Mouse (Mus musculus) midbrain, embryonic 16.5 days (tissue): ENCODE measurements at regions not wholly inside any gene's neighbourhood (a gene's known extent, or its start where the extent isn't known, plus 50 kb on each side); places are given as distances from the start of the nearest gene placed in this dataset.

Experiments
- ATAC-seq: fragments of 200-750 bp; cut with Nextera tagmentation; 2 replicates; pipeline ENCODE4 v1.8.0; 2017; ENCODE audit warnings: moderate TSS enrichment
- H3K27ac ChIP-seq: fragments of 300-500 bp; sonication (generic); 2 replicates; pipeline ENCODE4 v1.5.1; 2014; ENCODE audit warnings: mild to moderate bottlenecking, low read length, mixed read lengths
- H3K27me3 ChIP-seq: fragments of 300-500 bp; sonication (generic); 2 replicates; pipeline ENCODE4 v1.6.1; 2014; ENCODE audit warnings: low read depth, low read length, mixed read lengths; ENCODE audit not compliant: control insufficient read depth, insufficient read depth
- H3K36me3 ChIP-seq: fragments of 300-500 bp; sonication (generic); 2 replicates; pipeline ENCODE4 v1.6.1; 2014; ENCODE audit warnings: mild to moderate bottlenecking, low read length, moderate library complexity, mixed read lengths; ENCODE audit not compliant: control insufficient read depth, insufficient read depth
- H3K4me1 ChIP-seq: fragments of 300-500 bp; sonication (generic); 2 replicates; pipeline ENCODE4 v1.6.1; 2014; ENCODE audit warnings: mild to moderate bottlenecking, low read length, mixed read lengths; ENCODE audit not compliant: control insufficient read depth, insufficient read depth
- H3K4me2 ChIP-seq: fragments of 300-500 bp; sonication (generic); 2 replicates; pipeline ENCODE4 v1.6.1; 2014; ENCODE audit warnings: mild to moderate bottlenecking, low read length, mixed read lengths
- H3K4me3 ChIP-seq: fragments of 300-500 bp; sonication (generic); 2 replicates; pipeline ENCODE4 v1.5.1; 2014; ENCODE audit warnings: low read depth, mild to moderate bottlenecking, low read length, moderate library complexity, mixed read lengths
- H3K9ac ChIP-seq: fragments of 300-500 bp; sonication (generic); 2 replicates; pipeline ENCODE4 v1.6.1; 2014; ENCODE audit warnings: low read depth, low read length, mixed read lengths
- H3K9me3 ChIP-seq: fragments of 300-500 bp; sonication (generic); replicated peaks from 2 replicates; pipeline ENCODE4 v1.6.1; 2014; ENCODE audit warnings: mild to moderate bottlenecking, low read length, mixed read lengths; ENCODE audit not compliant: control insufficient read depth, poor library complexity, severe bottlenecking
- WGBS: fragments of 180-500 bp; shearing (Covaris S2); extraction: QIAGEN DNeasy Blood & Tissue Kit; methylation state at CpG from one replicate; pipeline ENCODE4 v1.1.7; 2014; 5-methylcytosine and 5-hydroxymethylcytosine counted together

DNA sequence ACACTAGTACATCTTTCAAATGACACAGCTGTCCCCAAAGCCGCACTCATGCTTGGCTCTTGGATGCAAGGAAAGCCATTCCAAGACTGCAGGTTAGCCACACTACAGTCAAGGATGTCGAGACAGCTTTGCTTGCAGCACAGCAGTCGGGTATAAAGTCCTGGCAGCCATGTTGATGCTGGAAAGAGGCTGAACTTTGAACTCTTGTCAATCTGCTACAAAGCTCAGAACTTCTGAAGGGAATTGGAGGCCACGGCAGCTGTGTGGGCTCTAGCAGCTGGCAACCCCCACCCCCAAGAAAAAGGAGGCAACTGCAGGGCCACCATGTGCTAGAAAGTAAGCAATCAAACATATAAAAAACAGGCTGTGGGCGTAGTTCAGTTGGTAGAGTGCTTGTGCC, 90.0 kb upstream of the Zcchc2 start:
- H3K9ac ChIP-seq: no peak overlapping the region
- H3K36me3 ChIP-seq: no peaks in the 10 kb centered on the region
- H3K27me3 ChIP-seq: no peaks in the 10 kb centered on the region
- no peaks in the 10 kb centered on the region for H3K4me1 ChIP-seq
- no peak overlapping the region for H3K4me2 ChIP-seq
- no peak overlapping the region for H3K27ac ChIP-seq
- H3K4me3 ChIP-seq: no peak overlapping the region
- no peaks in the 10 kb centered on the region for H3K9me3 ChIP-seq
- no peak for ATAC-seq
- WGBS: 74% methylated on average over 5 of the region's 5 CpGs

DNA sequence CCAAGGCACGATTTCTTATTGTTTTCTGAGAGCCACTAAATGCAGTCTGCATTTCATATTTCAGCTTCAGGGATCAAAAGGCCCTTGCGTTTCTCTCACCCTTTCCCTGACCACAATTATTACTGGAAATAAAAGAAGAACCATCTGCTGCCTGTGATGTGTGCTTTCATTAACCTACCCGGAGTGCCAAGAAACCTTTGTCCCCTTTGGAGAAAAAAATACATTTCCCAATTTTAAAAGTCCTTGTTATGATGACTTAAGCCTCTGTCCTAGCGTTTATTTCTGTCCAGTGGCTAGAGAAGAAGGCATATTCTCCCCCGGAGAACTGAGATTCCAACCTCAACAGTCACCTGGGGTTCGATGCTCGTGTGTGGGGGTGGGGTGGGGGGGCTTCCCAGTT, 89.3 kb upstream of the Zcchc2 start:
- no peaks in the 10 kb centered on the region for H3K27me3 ChIP-seq
- ATAC-seq: no peak
- H3K9me3 ChIP-seq: no peaks in the 10 kb centered on the region
- H3K36me3 ChIP-seq: no peaks in the 10 kb centered on the region
- H3K9ac ChIP-seq: no peak overlapping the region
- WGBS: 69% methylated on average over 7 of the region's 7 CpGs
- no peaks in the 10 kb centered on the region for H3K4me1 ChIP-seq
- H3K4me3 ChIP-seq: no peak overlapping the region
- no peak overlapping the region for H3K4me2 ChIP-seq
- no peak overlapping the region for H3K27ac ChIP-seq

DNA sequence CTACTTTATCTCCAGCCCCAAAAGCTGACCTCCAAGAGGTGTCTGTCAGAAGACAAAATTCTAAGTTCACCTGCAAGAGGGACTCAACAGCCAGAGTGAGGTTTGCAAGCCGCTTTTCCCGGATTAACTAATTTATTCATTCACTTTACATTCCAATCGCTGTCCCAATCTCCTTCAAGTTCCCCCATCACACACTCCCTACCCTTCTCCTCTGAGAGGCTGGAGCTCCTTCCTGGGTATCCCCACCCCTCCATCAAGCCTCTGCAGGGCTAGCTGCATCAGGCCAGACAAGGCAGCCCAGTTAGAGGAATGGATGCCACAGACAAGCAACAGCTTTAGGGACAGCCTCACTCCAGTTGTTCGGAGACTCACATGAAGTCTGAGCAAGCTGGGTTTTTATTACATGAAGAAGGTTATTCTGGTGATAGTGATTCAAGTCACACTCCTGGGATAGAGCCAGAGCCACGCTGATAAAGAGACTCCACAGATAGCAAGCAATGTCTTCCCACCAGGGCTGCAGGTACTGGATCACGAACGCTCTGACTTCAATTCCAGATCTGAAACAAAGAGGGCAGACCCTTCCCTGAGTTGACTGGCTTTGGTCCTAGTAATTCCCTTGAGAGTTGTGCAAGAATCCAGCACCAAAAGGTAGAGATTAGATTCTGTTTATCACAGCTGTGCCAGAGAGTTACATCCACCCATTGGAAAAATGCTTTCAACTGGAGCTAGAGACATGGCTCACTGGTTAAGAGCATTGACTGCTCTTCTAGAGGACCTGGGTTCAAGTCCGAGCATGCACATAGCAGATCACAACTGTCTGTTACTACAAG, 86.7 kb upstream of the Zcchc2 start:
- no peak for ATAC-seq
- no peak overlapping the region for H3K9ac ChIP-seq
- 63% methylated on average over 8 of the region's 8 CpGs for WGBS
- no peaks in the 10 kb centered on the region for H3K9me3 ChIP-seq
- no peaks in the 10 kb centered on the region for H3K27me3 ChIP-seq
- no peak overlapping the region for H3K4me3 ChIP-seq
- H3K36me3 ChIP-seq: no peaks in the 10 kb centered on the region
- H3K27ac ChIP-seq: no peak overlapping the region
- H3K4me2 ChIP-seq: no peak overlapping the region
- H3K4me1 ChIP-seq: no peaks in the 10 kb centered on the region; the same call in 1 of the 2 replicates

DNA sequence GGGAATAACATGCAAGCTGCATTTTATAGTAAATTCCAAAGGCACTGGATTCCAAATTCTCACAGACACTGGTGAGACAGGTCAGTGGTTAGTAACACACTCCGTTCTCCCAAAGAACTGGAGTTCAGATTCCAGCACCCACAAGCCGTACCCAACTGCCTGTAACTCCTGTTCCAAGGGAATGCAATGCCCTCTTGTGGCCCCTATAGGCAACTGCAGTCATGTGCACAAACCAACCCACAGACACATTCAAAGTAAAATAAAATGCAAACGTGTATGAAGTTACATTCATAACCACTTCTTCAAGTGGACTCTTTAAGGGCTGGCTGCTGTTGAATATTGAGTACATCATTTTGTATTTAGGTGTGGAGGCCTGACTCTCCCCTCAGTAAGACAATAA, 85.5 kb upstream of the Zcchc2 start:
- Histone ChIP-seq H3K4me3 (no peak overlapping the region), H3K4me1 (no peaks in the 10 kb centered on the region; the same call in 1 of the 2 replicates), H3K27ac (no peak overlapping the region), H3K4me2 (no peak overlapping the region), H3K9ac (no peak overlapping the region), H3K27me3 (no peaks in the 10 kb centered on the region), H3K36me3 (no peaks in the 10 kb centered on the region), H3K9me3 (no peaks in the 10 kb centered on the region)
- WGBS: 88% methylated on average over 3 of the region's 3 CpGs
- ATAC-seq: no peak

DNA sequence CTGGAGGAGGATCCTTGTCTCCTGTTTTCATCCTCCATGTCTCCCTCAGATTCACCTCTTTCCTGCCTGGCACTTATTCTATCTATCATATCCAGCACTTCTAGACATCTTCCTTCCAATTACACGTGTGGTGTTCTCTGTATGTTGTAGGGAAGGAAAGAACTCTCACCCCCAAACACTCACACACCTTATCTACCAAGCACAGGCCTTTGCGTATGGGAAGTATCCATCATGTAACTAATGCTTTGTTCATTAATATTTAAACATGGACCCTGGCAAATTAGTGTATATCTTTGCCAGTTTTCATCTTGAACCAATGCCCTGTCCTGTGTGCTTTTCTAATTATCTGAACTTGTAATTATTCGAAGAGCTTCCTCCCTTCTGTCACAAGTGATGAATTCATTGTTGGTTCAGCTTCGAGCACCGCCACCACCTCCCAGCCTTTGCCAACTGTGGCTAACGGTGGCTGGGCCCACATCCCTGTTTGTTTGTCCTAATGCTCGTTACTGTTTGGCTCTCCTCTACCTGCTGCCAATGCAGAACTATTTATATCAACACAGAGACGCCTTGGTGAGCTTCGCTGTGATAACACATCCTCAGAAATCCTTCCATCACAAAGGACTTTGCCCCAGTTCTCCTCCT, 84.3 kb upstream of the Zcchc2 start:
- Histone ChIP-seq H3K36me3 (no peaks in the 10 kb centered on the region), H3K4me1 (no peaks in the 10 kb centered on the region; the same call in 1 of the 2 replicates), H3K4me3 (no peak overlapping the region), H3K9me3 (no peaks in the 10 kb centered on the region), H3K4me2 (no peak overlapping the region), H3K9ac (no peak overlapping the region), H3K27ac (no peak overlapping the region), H3K27me3 (no peaks in the 10 kb centered on the region)
- 55% methylated on average over 9 of the region's 9 CpGs for WGBS
- ATAC-seq: no peak

DNA sequence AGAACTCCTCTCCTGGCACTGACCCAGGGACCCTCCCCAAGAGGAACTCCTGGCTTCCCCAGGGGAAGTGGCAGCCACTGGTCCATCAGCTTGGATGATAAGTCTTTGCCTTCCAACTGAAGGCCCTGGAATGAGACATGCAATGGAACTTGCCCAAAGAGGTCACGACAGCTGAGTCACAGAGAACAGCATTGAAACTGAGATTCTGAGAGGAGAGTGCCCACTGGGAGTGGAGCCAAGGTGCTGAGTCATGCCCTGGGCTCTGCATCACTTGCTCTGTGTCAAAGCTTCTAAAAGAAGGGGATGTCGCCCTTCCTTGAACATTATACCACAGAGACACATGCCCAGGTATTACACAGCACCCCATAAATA, 83.8 kb upstream of the Zcchc2 start:
- H3K36me3 ChIP-seq: no peaks in the 10 kb centered on the region
- H3K9ac ChIP-seq: no peak overlapping the region
- WGBS: 78% methylated on average over 2 of the region's 2 CpGs
- no peak overlapping the region for H3K4me2 ChIP-seq
- no peak overlapping the region for H3K27ac ChIP-seq
- H3K27me3 ChIP-seq: no peaks in the 10 kb centered on the region
- ATAC-seq: no peak
- H3K9me3 ChIP-seq: no peaks in the 10 kb centered on the region
- H3K4me3 ChIP-seq: no peak overlapping the region
- no peaks in the 10 kb centered on the region; the same call in 1 of the 2 replicates for H3K4me1 ChIP-seq

DNA sequence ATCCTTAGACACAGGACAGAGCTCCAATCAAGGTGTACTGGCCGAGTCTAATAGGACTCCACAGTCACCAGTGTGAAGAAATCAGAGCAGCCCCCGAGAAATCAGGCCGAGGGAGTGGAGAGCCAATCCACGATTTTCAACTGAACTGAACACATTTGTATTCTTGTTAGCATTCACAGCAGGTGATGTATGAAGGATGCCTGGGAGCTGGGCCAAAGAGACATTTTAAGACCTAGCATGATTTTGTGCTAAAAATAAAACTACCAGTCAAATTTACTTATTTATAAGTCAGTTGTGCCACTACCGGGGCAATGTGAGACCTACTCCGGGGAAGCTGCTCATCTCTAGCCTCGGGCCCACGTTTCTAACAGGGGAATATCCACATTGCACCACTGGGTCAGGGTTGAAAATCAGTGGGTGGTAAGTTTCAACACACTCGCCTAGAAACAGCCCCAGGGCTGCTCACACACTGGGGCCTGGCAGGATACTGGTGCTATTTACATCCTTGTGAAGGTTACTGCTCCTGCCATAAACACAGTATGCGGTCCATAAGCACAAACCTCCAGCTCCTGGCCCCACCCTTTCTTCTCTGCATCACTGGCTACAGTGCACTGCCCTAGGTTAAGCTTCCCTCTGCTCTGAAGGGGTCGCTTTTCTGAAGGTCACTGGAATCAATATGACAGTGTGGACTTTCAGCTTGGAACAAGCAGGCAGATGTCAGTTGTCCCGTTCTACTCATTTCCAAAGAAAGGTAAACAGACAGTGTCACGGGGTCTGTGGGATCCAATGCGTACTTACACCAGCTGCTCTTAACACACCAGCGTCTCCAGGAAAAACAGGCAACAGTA, 82.0 kb upstream of the Zcchc2 start:
- Histone ChIP-seq H3K27me3 (no peaks in the 10 kb centered on the region), H3K4me3 (no peak overlapping the region), H3K9me3 (no peaks in the 10 kb centered on the region), H3K4me2 (no peak overlapping the region), H3K27ac (peak overlapping the region; percentile 64), H3K4me1 (no peaks in the 10 kb centered on the region; the same call in 1 of the 2 replicates), H3K9ac (no peak overlapping the region), H3K36me3 (no peaks in the 10 kb centered on the region)
- WGBS: 33% methylated on average over 15 of the region's 15 CpGs
- peak; percentile 79 for ATAC-seq

DNA sequence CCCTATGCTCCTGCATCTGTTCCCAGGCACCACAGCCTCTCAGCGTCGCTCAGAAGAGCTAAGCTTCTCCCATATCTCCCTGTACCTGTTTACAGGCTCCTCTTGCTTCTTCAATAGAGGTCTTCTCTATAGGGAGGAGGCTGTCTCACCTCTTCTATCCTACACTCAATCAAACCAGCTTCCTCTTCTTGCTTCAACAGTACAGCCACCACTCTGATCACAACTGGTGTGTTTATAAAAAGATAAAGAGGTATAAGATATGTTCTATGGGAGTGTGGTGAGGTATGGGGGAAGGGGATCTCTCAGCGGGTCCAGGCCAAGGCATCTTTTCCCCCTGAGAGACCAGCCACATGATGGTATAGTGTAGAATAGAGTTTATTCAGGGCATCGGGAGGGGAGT, 81.1 kb upstream of the Zcchc2 start:
- Histone ChIP-seq H3K27ac (no peak overlapping the region), H3K27me3 (no peaks in the 10 kb centered on the region), H3K4me1 (no peaks in the 10 kb centered on the region; the same call in 1 of the 2 replicates), H3K4me2 (no peak overlapping the region), H3K36me3 (no peaks in the 10 kb centered on the region), H3K9ac (no peak overlapping the region), H3K4me3 (no peak overlapping the region), H3K9me3 (no peaks in the 10 kb centered on the region)
- WGBS: 82% methylated on average over 4 of the region's 4 CpGs
- no peak for ATAC-seq
